Mouse (Mus musculus): Measurements from ENCODE around the gene Rbm24.

Gene Rbm24

DNA sequence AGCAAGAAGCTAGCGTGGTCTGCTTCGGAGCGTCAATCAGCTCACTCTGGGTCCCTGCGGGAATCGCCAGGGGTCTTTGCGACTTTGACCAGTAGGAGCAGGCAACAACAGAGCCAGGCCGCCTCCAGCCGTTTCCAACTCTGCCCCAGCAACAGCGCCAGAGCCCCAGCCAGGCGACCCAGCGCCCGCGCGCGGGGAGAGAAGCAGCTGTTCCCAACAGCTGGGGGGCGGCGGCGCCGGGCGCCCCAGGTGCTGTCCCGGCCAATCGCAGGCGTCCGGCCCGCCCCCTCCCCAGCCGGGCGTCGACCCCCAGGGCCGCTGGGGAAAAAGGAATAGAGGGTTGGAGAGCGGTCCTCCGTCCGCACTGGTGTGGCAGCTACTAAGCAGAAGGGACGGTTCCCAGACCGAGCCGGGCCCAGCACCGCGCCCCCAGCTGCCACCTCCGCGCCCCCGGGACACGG lies at the start of gene Rbm24:
TSS of gene Rbm24 (plus strand) at position 294 of the 461 bp plus-strand sequence.
- TF ChIP-seq GATA4 (IDR thresholded peaks at IDR 0.05; ENCODE audit: insufficient replicate concordance, low read length): no peak

DNA sequence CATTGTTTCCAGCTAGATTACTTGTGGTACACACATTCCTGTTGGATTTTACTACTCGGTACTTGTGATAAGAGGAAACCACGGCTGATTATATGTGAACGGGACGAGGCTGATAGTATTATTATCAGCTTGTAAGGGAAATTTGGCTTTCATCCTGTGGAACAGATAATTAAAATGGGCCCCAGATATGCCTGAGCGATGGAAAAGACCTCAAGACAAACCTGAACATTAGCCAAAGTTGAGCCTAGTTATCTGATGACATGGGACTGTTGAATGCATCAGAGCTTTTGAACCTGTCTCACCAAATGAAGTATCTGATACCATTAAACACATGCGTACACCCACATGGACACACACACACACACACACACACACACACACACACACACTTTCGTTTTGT lies 45.4 kb upstream of the Rbm24 start:
- TF ChIP-seq GATA4 (IDR thresholded peaks at IDR 0.05; ENCODE audit: insufficient replicate concordance, low read length): no peak

DNA sequence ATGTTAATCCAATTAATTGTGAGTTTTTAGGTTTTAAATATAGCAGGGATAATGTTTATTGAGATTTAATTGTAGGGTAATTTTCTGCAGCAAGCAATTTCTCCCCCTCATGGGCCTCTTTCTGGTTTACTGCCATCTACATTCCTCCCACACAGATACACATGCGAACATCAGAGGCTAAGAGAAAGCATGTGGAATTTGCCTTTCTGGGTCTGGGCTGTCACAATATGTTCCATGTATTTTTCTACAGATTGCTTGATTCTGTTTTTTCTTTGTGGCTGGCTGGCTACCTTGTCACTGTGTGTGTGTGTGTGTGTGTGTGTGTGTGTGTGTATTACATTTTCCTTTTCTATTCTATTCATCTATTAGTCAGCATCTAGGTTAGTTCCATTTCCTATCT lies 42.9 kb upstream of the Rbm24 start:
- no peak for TF ChIP-seq GATA4 (IDR thresholded peaks at IDR 0.05; ENCODE audit: insufficient replicate concordance, low read length)

DNA sequence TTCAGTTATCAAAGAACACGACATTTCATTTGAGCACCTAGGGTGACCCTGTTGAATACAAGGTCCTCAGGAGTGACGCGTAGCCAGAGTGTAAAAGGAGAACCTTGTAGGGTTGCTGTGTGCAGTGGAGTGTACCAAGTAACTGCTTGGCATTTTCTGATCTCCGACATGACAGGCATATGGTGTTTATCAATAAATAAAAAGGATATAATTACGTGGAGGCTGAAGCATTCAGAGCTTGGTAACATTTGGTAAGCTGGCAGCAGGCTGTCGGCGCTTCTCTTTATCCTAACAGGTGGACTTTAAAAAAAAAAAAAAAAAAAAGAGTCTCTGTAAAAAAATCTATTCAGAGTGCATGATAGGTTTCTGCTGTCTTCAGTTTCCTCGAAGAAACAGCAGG lies 30.8 kb upstream of the Rbm24 start:
- no peak for TF ChIP-seq GATA4 (IDR thresholded peaks at IDR 0.05; ENCODE audit: insufficient replicate concordance, low read length)

DNA sequence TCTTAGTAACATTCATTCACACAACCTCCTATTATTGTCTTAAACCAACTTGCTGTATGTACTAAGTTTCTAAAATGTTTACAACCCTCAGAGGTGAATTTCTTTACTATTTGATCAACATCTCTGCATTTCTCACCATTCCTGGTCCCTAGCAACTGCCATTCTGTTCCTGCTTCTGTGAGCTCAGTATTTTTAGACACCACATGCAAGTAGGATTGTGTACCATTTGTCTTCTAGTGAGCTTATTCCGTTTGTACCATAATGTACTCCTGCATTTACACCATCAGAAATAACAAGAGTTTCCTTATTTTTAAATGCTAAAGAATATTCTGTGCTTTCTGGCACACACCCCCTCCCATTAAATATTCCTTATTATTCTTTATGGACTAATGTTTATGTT lies 26.6 kb upstream of the Rbm24 start:
- TF ChIP-seq GATA4 (IDR thresholded peaks at IDR 0.05; ENCODE audit: insufficient replicate concordance, low read length): no peak

DNA sequence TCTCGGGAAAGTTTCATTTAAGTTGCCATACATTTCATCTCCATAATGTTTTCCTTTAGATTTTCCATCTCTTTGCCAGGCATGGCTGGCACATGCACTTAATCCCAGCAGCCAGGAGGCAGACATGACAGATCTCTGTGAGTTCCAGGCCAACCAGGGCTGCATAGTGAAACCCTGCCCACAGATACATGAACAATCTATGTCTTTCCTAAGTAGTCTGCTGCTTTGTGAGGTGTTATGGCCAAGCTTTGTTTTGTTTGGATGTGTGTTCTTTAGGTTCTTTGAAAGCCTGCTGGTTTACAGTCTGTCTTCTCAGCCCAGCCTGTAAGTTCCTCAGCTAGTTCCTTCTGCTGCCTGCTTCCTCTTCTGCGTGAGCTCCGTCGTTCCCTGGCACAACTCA lies 25.3 kb upstream of the Rbm24 start:
- no peak for TF ChIP-seq GATA4 (IDR thresholded peaks at IDR 0.05; ENCODE audit: insufficient replicate concordance, low read length)

DNA sequence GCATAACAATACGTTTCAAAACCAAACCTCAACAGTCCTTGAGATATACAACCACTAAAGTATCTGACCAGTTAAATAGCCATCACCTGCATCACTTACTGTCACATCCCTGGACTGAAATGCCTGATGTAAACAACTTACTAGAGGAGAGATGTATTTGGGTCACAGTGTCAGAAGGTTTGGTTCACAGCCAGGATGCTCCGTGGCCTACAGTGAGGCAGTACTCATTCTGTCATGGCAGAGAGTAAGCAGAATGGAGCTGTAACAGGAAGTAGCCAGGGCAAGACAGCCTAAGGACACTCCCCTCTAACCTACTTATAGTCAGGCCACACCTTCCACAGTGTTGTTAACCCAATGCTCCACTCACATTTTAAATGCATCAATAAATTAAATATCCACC lies 24.3 kb upstream of the Rbm24 start:
- no peak for TF ChIP-seq GATA4 (IDR thresholded peaks at IDR 0.05; ENCODE audit: insufficient replicate concordance, low read length)

DNA sequence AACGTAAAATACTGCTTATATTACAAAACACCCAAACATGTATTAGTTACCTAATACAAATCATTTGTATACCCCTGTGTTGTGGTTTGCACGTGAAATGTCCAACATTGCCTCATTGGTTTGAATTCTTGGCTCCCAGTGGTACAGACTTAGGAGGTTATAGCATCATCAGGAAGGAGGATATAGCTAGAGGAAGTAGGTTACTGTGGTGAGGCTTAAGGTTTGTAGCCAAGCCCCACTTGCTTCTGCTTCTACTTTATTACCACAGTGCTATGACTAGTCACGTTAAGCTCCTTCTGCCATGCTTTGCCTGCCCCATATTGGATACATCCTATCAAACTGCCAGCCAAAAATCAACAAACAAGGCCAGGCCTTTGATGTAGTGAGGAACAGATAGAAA lies 21.0 kb upstream of the Rbm24 start:
- no peak for TF ChIP-seq GATA4 (IDR thresholded peaks at IDR 0.05; ENCODE audit: insufficient replicate concordance, low read length)

DNA sequence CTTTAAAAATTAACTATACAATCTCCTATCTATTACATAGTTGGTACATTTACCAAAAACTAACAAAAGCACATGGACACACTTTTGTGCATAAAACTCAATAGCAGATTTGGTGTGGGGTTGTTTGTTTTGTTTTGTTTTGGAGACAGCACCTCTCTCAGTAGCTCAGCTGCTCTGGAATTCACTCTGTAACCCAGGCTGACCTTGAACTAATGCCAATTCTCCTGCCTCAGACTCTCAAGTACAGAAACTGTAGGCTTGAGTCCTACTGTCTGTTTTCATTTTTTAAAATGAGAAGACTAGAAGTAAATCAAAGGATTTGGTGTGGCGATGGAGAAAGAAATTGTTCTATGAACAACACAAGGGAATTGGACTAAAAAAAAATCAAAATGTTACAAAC lies 11.1 kb upstream of the Rbm24 start:
- TF ChIP-seq GATA4 (IDR thresholded peaks at IDR 0.05; ENCODE audit: insufficient replicate concordance, low read length): no peak

DNA sequence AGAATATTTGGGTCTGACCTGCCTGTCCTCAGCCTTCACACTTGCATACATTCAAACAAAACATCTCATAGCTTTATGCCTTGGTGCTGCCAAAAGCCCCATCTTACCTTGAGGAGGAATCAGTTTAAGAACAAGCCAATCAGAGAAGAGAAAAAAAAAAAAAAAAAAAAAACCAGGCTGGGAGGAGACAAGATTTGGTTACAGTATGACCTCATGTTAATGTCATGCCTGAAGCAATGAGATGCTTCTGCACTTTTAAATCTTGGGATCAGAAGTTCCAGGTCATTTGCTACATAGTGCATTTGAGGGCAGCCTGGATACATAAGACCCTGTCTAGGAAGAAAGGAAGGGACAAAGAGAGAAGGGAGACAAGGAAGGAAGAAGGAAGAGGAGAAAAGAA lies 6.0 kb upstream of the Rbm24 start:
- no peak for TF ChIP-seq GATA4 (IDR thresholded peaks at IDR 0.05; ENCODE audit: insufficient replicate concordance, low read length)

DNA sequence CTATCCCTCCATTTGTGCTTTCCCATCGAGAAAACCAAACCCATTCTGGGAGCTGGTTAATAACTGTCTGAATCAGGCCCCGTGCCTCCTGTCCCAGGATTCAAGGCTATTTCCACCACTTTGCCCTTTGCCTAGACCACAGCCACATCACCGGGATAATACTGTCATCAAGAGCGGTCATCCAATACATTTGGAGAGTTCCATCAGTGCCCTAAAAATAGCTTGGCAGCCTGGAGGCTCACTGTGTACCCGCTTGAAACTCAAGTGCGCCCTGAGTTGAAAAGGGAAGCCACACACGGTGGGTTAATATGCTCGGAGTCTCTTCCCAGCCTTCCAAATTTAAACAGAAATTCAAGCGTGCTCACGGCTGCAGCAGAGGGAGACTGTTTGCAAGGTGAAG lies 4.6 kb upstream of the Rbm24 start:
- TF ChIP-seq GATA4 (IDR thresholded peaks at IDR 0.05; ENCODE audit: insufficient replicate concordance, low read length): no peak

DNA sequence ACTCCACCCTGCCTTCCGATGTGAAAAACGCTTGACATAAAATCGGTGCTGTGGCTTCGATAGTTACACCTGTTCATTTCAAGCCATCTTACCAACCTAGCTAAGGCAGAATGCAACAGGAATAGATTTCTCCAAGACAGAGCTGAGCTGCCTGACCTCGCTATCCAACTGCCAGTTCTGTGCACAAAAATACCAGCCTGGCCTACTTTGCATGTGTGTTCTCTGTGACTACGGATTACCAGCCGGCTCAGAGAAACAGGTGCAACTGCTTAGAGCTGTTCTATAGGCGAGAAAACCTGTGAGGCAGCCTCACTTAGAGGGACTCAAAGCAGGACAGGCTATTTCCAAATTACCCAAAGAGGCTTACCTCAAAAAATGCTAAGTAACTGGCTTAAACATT lies 4.2 kb upstream of the Rbm24 start:
- no peak for TF ChIP-seq GATA4 (IDR thresholded peaks at IDR 0.05; ENCODE audit: insufficient replicate concordance, low read length)

DNA sequence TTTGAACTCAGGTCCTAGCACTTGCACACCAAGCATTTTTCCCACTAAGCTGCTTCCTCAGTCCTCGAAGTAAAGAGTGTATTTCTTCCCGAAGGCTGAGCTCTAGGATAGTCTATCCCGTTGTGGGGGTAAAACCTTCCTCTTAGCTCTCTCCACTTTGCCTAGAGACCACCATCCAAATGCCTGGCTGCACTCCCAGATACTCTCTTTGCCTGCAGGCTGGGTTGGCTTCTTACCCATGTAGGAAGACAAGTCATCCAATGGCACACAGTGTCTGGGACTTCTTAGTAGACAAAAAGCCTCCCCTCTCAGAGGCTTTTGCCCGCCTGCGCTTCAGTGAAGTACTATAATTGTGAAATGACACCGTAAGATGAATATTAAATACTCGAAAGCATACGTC lies 2.2 kb upstream of the Rbm24 start:
- no peak for TF ChIP-seq GATA4 (IDR thresholded peaks at IDR 0.05; ENCODE audit: insufficient replicate concordance, low read length)

DNA sequence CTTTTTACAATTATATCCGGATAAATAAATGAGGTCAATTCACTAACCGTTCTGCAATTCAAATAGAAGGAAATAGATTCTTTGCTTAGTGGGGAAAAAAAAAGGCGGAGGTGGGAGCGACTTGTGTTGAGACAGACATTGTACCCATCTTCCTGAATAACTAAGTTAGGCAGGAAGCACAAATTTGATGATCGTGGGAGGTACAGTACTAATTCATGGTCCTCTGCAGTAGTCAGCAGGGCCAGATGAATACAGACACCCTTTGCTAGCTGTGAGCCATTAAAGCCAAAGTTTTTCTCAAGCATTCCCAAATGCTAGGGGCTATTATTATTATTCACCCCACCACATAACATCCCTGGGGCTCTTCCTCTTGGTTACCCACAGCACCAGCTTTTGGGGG lies 640 bp upstream of the Rbm24 start:
- no peak for TF ChIP-seq GATA4 (IDR thresholded peaks at IDR 0.05; ENCODE audit: insufficient replicate concordance, low read length)

DNA sequence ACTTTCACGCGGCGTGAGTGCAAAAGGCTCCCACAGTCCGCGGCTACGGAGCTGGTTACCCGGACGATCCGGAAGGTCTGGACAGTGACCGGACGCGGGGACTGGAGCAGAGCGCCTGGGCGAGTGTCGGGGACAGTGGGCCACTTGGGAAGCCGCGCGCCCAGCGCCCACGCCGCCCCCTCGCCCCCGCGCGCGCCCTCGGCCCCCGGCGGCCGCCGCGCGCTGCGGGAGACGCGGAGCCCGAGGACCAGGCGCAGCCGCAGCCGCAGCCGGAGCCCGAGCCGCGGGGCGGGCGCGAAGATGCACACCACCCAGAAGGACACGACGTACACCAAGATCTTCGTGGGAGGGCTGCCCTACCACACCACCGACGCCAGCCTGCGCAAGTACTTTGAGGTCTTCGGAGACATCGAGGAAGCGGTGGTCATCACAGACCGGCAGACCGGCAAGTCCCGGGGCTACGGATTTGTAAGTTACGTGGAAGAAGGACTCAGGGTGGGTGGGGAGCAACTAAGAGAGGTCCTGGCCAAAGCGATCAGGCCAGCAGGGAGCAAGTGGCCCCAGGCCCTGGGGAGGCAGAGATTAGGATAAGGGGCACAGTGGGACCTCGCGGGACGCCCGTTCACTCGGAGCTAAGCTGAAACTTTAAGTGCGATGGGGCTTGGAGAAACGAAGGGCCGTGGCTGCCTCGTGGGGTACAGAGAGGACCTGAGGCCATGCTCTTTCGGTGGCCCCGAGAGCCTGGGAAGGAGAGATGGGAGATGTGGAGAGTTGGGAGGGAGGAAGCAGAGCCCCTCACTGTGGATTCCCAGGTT lies 704 bp downstream of the Rbm24 start:
- TF ChIP-seq GATA4 (IDR thresholded peaks at IDR 0.05; ENCODE audit: insufficient replicate concordance, low read length): no peak

DNA sequence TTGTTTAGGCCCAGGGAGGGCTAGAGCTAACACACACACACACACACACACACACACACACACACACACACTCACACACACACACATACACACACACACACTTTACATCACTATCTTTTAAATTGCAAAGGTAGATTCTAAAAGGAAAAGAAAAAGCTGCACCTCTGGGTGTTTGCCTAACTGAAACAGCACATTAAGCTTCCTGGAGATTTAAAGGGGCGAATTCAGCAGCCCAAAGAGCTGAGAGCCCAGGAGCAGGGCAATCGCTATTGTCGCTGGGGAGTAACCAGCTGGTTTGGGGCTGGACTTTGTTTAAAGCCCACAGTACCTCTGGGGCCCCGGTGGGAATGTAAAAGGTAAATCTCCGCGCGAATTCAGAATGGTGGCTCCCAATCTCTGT lies 1.4 kb downstream of the Rbm24 start:
- TF ChIP-seq GATA4 (IDR thresholded peaks at IDR 0.05; ENCODE audit: insufficient replicate concordance, low read length): no peak

DNA sequence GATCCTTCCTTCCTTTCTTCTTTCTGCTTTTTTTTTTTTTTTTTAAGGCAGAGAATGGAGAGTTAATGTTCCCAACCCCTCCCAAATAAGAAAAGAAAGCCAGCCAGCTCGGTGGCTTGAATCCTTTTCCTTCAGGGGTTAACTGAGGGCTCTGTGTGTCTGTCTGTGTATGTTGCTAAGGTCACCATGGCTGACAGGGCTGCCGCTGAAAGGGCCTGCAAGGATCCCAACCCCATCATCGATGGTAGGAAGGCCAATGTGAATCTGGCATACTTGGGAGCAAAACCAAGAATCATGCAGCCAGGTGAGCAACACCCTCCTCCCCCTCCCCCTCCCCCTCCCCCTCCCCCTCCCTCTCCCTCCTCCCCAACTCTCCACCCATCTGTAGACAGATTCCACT lies 1.9 kb downstream of the Rbm24 start:
- TF ChIP-seq GATA4 (IDR thresholded peaks at IDR 0.05; ENCODE audit: insufficient replicate concordance, low read length): no peak
